Mouse (Mus musculus): ENCODE results near the gene Zfp605. TPM values are rescaled to one million over a fixed set of nuclear protein-coding genes. Genes with fewer than 3 reads are reported as not detected.
"Not testable (repeated sequence)": the region's sequence is repeated elsewhere in the genome, so short reads cannot be mapped to it uniquely, and the experiment has no call there.

The Zfp605 gene
- polyA plus RNA-seq, 1 experiment from 2014 or later: 4.8 TPM

DNA sequence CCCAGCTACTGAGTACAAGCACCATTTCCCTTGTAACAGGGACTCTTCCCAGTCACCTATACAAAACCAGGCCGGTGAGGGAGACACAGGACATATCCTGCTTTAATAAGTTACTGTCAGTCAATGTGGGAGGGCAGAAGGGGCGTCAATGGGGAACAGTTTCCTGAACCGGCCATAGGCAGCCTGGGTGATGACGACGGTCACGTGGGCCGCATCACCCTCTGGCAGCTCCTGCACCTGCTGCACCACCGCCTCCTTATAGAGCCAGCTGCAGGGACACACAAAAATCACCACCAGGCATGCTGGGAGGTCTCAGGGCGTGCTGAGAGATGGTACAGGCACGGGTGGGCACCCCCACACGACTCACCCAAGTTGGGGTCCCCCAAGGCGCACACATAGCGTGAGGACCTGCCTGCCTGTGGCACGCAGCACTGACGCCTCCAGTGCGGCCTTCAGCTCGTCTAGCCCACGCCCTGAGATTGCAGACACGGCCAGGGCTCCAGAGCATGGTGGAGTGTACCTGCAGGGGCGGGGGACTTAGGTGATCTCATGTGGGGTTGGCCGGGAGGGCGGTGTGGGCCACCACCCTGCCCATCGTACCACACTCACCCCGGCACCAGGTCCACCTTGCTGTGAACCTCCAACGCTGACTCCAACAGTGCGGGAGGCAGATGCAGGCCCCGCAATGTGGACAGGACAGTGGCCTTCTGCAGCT lies 5.8 kb upstream of the Zfp605 start:
- Histone ChIP-seq H3K27me3 (ENCODE audit: control insufficient read depth, insufficient read depth, low read length) (no peaks in the 10 kb centered on the region), H3K4me1 (ENCODE audit: control insufficient read depth, insufficient read depth, low read length) (no peaks in the 10 kb centered on the region; the same call in 1 of the 2 replicates), H3K27ac (replicated peaks; ENCODE audit: low read depth, low read length) (no peak overlapping the region), H3K36me3 (replicated peaks; ENCODE audit: control insufficient read depth, insufficient read depth, low read depth, low read length) (peaks cover 10% of the 10 kb centered on the region; the same call in 1 of the 2 replicates), H3K4me3 (ENCODE audit: low read depth, low read length) (no peak overlapping the region), H3K9ac (replicated peaks; ENCODE audit: low read length) (no peak overlapping the region), H3K9me3 (replicated peaks; ENCODE audit: control insufficient read depth, low read length) (no peaks in the 10 kb centered on the region), H3K4me2 (ENCODE audit: low read depth, low read length) (no peak overlapping the region)
- ATAC-seq (replicated peaks; ENCODE audit: insufficient number of reproducible peaks, low FRiP score, low TSS enrichment, low read depth) (no peak), DNase-seq (ENCODE audit: low spot score) (no peak)
- WGBS: 97% methylated on average over 27 of the region's 27 CpGs

DNA sequence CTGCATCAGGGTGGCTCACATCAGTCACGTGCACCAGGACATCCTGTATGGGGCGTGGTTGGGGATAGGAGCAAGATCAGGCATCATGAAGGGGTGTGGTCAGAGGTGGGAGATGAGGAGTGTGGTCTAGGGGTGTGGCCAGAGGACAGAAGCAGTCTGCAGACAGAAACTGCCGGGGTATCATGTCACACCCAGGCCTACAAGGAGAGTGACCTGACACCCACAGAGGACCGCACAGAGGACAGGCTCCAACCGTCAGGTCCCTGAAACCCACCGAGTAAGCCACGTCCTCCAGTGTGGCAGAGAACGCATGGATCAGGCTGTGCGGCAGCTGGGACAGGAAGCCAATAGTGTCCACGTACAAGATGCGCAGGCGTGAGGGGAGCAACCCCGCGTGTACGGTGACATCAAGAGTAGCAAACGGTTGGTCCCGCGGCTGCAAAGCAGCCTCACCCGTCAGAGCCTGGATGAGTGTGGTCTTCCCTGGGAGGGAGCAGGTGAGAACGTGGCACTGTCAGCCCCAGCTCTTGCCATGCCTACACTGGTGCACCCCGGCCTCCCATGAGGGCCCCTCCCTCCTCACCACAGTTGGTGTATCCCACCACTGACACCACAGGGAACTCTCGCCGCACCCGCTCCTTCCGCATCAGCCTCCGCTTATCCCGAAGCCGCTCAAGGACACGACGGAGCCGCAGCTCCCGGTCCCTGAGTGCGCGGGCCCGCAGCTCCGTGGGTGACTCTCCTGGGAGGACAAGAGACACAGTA lies 5.1 kb upstream of the Zfp605 start:
- no peak overlapping the region for H3K4me2 ChIP-seq (ENCODE audit: low read depth, low read length)
- H3K36me3 ChIP-seq (replicated peaks; ENCODE audit: control insufficient read depth, insufficient read depth, low read depth, low read length): peaks cover 10% of the 10 kb centered on the region; the same call in 1 of the 2 replicates
- H3K9ac ChIP-seq (replicated peaks; ENCODE audit: low read length): no peak overlapping the region
- no peak overlapping the region for H3K4me3 ChIP-seq (ENCODE audit: low read depth, low read length)
- DNase-seq (ENCODE audit: low spot score): no peak
- no peaks in the 10 kb centered on the region; the same call in 1 of the 2 replicates for H3K4me1 ChIP-seq (ENCODE audit: control insufficient read depth, insufficient read depth, low read length)
- ATAC-seq (replicated peaks; ENCODE audit: insufficient number of reproducible peaks, low FRiP score, low TSS enrichment, low read depth): no peak
- WGBS: 93% methylated on average over 36 of the region's 36 CpGs
- no peaks in the 10 kb centered on the region for H3K9me3 ChIP-seq (replicated peaks; ENCODE audit: control insufficient read depth, low read length)
- no peaks in the 10 kb centered on the region for H3K27me3 ChIP-seq (ENCODE audit: control insufficient read depth, insufficient read depth, low read length)
- no peak overlapping the region for H3K27ac ChIP-seq (replicated peaks; ENCODE audit: low read depth, low read length)

DNA sequence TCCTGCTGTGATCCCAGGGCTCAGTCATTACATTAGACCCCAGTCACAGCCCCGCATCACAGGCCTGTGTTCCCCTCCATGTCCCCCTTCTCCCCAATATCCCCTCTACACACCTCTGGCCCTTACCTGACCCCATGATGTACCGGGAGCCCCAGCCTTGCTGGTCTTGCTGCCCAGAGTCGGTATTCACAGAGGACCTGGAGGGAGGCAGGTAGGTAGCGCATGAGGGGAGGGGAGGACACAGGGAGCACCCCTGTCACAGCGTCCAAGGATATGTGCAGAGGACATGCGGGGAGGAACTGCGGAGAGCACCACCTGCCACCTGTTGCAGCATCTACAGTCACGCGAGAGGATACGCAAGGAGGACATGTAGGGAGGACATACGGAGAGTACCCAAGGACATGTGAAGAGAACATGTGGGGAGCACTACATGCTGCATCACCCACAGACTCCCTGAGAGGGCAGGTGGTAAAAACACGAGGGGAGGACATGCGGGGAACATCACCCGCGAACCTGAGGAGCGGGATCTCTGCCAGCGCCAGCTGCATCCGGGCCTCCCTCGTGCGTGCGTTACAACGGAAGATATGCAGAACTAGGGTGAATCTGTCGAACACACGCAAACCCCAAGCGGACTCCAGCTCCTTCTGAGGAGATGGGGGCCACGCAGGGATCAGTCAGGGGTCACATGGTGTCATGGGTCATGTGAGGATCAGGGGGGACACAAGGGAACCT lies 3.6 kb upstream of the Zfp605 start:
- ATAC-seq (replicated peaks; ENCODE audit: insufficient number of reproducible peaks, low FRiP score, low TSS enrichment, low read depth): no peak
- WGBS: 94% methylated on average over 26 of the region's 26 CpGs
- Histone ChIP-seq H3K4me2 (ENCODE audit: low read depth, low read length) (peak overlapping the region; percentile 91), H3K27me3 (ENCODE audit: control insufficient read depth, insufficient read depth, low read length) (no peaks in the 10 kb centered on the region), H3K9me3 (replicated peaks; ENCODE audit: control insufficient read depth, low read length) (no peaks in the 10 kb centered on the region), H3K4me1 (ENCODE audit: control insufficient read depth, insufficient read depth, low read length) (no peaks in the 10 kb centered on the region), H3K27ac (replicated peaks; ENCODE audit: low read depth, low read length) (no peak overlapping the region), H3K9ac (replicated peaks; ENCODE audit: low read length) (no peak overlapping the region), H3K4me3 (ENCODE audit: low read depth, low read length) (peak overlapping the region; percentile 81), H3K36me3 (replicated peaks; ENCODE audit: control insufficient read depth, insufficient read depth, low read depth, low read length) (peaks cover 10% of the 10 kb centered on the region; the same call in 1 of the 2 replicates)
- no peak for DNase-seq (ENCODE audit: low spot score)

DNA sequence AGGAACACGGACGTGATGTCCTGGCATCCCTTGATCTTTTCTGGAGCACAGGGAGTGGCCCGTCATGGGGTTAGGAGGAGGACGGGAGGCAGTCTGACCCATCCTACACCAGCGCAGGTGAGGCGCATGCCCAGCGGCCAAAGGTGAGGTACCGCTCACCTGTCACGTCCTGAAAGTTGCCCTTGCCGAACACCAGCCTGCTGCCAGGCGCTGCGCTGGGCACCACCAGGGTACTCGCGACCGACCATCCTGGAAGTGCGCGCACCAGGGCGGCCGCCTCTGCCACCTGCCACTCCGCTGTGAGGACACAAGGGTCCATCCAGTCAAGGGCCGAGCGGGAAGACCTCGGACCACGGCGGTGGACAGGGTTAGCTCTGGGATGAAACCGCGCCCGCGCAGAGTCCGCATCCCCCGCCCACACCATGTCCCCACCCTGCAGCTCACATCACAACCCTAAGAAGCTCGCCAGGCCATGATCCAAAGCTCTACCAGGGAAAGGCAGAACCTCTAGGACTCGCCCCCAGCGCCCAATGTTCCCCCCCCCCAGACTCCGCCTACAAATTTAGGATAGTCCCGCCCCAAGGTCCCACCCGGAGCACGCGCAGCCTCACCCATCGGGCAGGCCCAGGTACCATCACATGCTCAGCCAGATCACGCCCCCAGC lies 2.9 kb upstream of the Zfp605 start:
- ATAC-seq (replicated peaks; ENCODE audit: insufficient number of reproducible peaks, low FRiP score, low TSS enrichment, low read depth) (peak; percentile 40), DNase-seq (ENCODE audit: low spot score) (no peak)
- Histone ChIP-seq H3K4me3 (ENCODE audit: low read depth, low read length) (peak overlapping the region; percentile 81), H3K9me3 (replicated peaks; ENCODE audit: control insufficient read depth, low read length) (no peaks in the 10 kb centered on the region), H3K4me2 (ENCODE audit: low read depth, low read length) (peak overlapping the region; percentile 91), H3K27me3 (ENCODE audit: control insufficient read depth, insufficient read depth, low read length) (no peaks in the 10 kb centered on the region), H3K36me3 (replicated peaks; ENCODE audit: control insufficient read depth, insufficient read depth, low read depth, low read length) (peaks cover 10% of the 10 kb centered on the region; the same call in 1 of the 2 replicates), H3K4me1 (ENCODE audit: control insufficient read depth, insufficient read depth, low read length) (no peaks in the 10 kb centered on the region), H3K27ac (replicated peaks; ENCODE audit: low read depth, low read length) (peak overlapping the region; percentile 96), H3K9ac (replicated peaks; ENCODE audit: low read length) (peak overlapping the region; percentile 89)
- WGBS: 17% methylated on average over 41 of the region's 41 CpGs

DNA sequence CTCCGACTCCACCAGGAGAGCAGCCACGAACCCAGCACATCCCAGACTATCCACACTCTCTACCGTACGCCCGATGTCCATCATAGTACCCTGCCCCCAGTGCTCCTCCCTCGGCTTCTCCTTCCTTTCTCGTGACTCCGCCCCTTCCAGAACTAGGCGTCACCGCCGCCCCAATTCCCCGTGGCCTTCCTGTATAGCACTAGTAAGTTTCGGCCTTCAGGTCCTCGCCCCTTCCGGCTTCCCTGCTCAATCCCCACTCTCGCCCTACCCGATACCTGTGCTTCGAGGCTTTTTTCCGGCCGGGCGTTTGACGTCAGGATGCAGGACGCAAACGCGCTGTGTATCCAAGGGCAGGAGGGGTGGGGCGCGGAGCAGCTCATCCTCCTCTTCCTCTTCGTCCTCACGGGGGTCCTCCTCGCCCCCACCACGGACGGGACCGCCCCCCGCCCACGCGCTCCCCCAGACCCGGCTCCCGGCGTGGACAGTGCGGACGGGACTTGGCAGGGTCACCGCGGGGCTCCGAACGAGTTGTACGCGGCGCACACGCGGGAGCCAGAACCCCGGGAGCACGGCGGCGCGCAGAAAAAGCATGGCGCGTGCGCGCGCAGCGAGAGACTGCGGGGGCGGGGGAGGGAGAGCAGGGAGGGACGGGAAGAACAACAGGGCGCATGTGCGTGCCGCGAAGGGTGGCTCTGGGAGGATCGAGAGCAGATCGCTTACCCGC lies 2.1 kb upstream of the Zfp605 start, which contains the start of gene Gtpbp6:
Gene Gtpbp6, minus strand, starts transcription at position 617 of the 724 bp plus-strand sequence.
- under 1% methylated on average over 70 of the region's 71 CpGs for WGBS
- ATAC-seq (replicated peaks; ENCODE audit: insufficient number of reproducible peaks, low FRiP score, low TSS enrichment, low read depth): peak; percentile 87
- Histone ChIP-seq H3K27me3 (ENCODE audit: control insufficient read depth, insufficient read depth, low read length) (no peaks in the 10 kb centered on the region), H3K36me3 (replicated peaks; ENCODE audit: control insufficient read depth, insufficient read depth, low read depth, low read length) (peaks cover 11% of the 10 kb centered on the region; the same call in 1 of the 2 replicates), H3K4me3 (ENCODE audit: low read depth, low read length) (peak within 1 kb of the TSS; percentile 81), H3K27ac (replicated peaks; ENCODE audit: low read depth, low read length) (peak within 1 kb of the TSS; percentile 96), H3K4me2 (ENCODE audit: low read depth, low read length) (peak within 1 kb of the TSS; percentile 91), H3K9ac (replicated peaks; ENCODE audit: low read length) (peak within 1 kb of the TSS; percentile 89), H3K9me3 (replicated peaks; ENCODE audit: control insufficient read depth, low read length) (no peaks in the 10 kb centered on the region), H3K4me1 (ENCODE audit: control insufficient read depth, insufficient read depth, low read length) (no peaks in the 10 kb centered on the region)
- peak; percentile 96 for DNase-seq (ENCODE audit: low spot score)

DNA sequence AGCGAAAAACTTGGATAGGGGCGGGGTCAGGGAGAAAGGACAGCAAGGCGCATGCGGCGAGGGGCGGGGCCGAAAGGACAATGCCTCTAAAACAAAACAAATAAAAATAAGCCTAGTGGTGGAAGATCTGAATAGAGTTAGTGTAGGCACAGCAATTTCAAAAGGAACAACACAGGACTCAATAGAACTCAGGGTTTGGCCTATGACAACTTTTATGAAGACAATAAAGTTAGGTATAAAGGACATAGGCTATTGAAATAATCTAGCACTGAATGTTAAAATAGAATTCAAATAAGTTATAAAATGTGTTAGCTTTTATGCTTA lies 1.6 kb upstream of the Zfp605 start:
- 0% methylated on average over 7 of the region's 7 CpGs for WGBS
- Histone ChIP-seq H3K27ac (replicated peaks; ENCODE audit: low read depth, low read length) (peak overlapping the region; percentile 96; the same call in 1 of the 2 replicates), H3K9ac (replicated peaks; ENCODE audit: low read length) (no peak overlapping the region), H3K9me3 (replicated peaks; ENCODE audit: control insufficient read depth, low read length) (no peaks in the 10 kb centered on the region), H3K4me3 (ENCODE audit: low read depth, low read length) (peak overlapping the region; percentile 81), H3K4me1 (ENCODE audit: control insufficient read depth, insufficient read depth, low read length) (no peaks in the 10 kb centered on the region), H3K36me3 (replicated peaks; ENCODE audit: control insufficient read depth, insufficient read depth, low read depth, low read length) (peaks cover 10% of the 10 kb centered on the region; the same call in 1 of the 2 replicates), H3K27me3 (ENCODE audit: control insufficient read depth, insufficient read depth, low read length) (no peaks in the 10 kb centered on the region), H3K4me2 (ENCODE audit: low read depth, low read length) (peak overlapping the region; percentile 91)
- ATAC-seq (replicated peaks; ENCODE audit: insufficient number of reproducible peaks, low FRiP score, low TSS enrichment, low read depth) (no peak), DNase-seq (ENCODE audit: low spot score) (no peak)

DNA sequence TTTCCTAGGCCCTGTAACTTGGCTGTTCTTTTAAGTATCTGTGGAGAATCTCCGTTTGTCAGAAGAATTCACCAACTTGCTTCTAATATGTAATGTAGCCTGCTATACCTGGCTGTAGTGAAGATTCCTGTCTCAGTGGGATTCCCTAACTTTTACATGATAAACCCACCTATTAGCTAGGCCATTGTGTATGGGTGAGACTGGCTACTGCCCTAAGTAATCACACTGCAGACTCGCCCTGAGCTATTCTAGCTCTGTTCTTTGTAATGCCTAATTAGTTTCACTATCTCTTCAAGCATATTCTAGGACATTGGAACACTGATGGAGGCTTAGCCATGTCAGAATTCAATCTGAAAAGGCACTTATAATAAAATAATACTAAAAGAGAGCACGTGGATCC lies 12.5 kb downstream of the Zfp605 start:
- not testable (repeated sequence) for ATAC-seq (replicated peaks; ENCODE audit: insufficient number of reproducible peaks, low FRiP score, low TSS enrichment, low read depth); H3K9ac ChIP-seq (replicated peaks; ENCODE audit: low read length); H3K4me1 ChIP-seq (ENCODE audit: control insufficient read depth, insufficient read depth, low read length); H3K27me3 ChIP-seq (ENCODE audit: control insufficient read depth, insufficient read depth, low read length); H3K4me2 ChIP-seq (ENCODE audit: low read depth, low read length); H3K27ac ChIP-seq (replicated peaks; ENCODE audit: low read depth, low read length); H3K36me3 ChIP-seq (replicated peaks; ENCODE audit: control insufficient read depth, insufficient read depth, low read depth, low read length); DNase-seq (ENCODE audit: low spot score); H3K4me3 ChIP-seq (ENCODE audit: low read depth, low read length); H3K9me3 ChIP-seq (replicated peaks; ENCODE audit: control insufficient read depth, low read length)
- WGBS: 83% methylated on average over 3 of the region's 3 CpGs

Measured in embryonic facial prominence, embryonic 11.5 days (tissue).